Mouse (Mus musculus): ENCODE data around the gene Tmem259.

DNA sequence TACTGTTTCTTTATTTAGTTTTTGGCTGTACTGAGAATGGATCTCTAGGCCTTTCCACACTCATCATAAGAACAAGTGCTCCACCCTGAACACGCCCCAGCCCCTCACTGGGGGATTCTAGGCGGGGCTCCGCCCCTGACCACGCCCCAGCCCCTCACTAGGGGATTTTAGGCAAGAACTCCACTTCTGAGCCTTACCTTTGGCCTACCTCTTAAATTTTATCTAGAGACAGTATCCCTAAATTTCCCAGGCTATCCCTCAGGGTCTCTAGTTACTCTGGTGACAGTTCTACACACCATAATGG lies 40.9 kb upstream of the Tmem259 start:
- no peak for TF ChIP-seq CTCF (IDR thresholded peaks at IDR 0.05; ENCODE audit: insufficient read depth, low read depth, low read length)
- TF ChIP-seq POLR2A (IDR thresholded peaks at IDR 0.05; ENCODE audit: insufficient read depth, low read depth, low read length), result no peak

Measured in olfactory bulb, adult 2 months (tissue).